Mouse (Mus musculus) C2C12 (cell line): ENCODE measurements around the gene Gm28043. TPM values are rescaled to one million over a fixed set of nuclear protein-coding genes. Genes with fewer than 3 reads are reported as not detected.

Experiments used
- H3K27me3 ChIP-seq: one replicate; pipeline ENCODE4 v1.6.1; 2011; ENCODE audit not compliant: control insufficient read depth, insufficient read depth, insufficient read length
- H3K36me3 ChIP-seq: one replicate; pipeline ENCODE4 v1.6.1; 2011; ENCODE audit not compliant: control insufficient read depth, insufficient read depth
- H3K4me3 ChIP-seq: one replicate; pipeline ENCODE4 v1.5.1; 2011; ENCODE audit warnings: mild to moderate bottlenecking, control low read depth; ENCODE audit not compliant: poor library complexity, insufficient read depth, severe bottlenecking
- H3K79me2 ChIP-seq: one replicate; pipeline ENCODE4 v1.6.1; 2011; ENCODE audit not compliant: control insufficient read depth, insufficient read depth
- H3K79me3 ChIP-seq: one replicate; pipeline ENCODE4 v1.6.1; 2011; ENCODE audit warnings: low read depth, control low read depth
- H3ac ChIP-seq: one replicate; pipeline ENCODE3; 2011; ENCODE audit warnings: low read depth; ENCODE audit not compliant: control insufficient read depth, insufficient read length
- CEBPB ChIP-seq: IDR thresholded peaks from one replicate; pipeline ENCODE4 v1.6.1; 2011; ENCODE audit warnings: low read depth, mild to moderate bottlenecking, control low read depth, moderate library complexity
- CTCF ChIP-seq: IDR thresholded peaks from one replicate; pipeline ENCODE4 v1.5.1; 2011; ENCODE audit not compliant: control insufficient read depth, insufficient read depth, insufficient read length
- FOSL1 ChIP-seq: IDR thresholded peaks from one replicate; pipeline ENCODE4 v1.8.0; 2011; ENCODE audit warnings: mild to moderate bottlenecking, low read length; ENCODE audit not compliant: poor library complexity, insufficient read depth, severe bottlenecking
- MAX ChIP-seq: IDR thresholded peaks from one replicate; pipeline ENCODE4 v1.6.1; 2011; ENCODE audit warnings: mild to moderate bottlenecking, control low read depth
- MYOD1 ChIP-seq: IDR thresholded peaks from one replicate; pipeline ENCODE4 v1.6.1; 2011; ENCODE audit warnings: low read depth; ENCODE audit not compliant: control insufficient read depth, insufficient read length
- MYOG ChIP-seq: IDR thresholded peaks from one replicate; pipeline ENCODE4 v1.6.1; 2011; ENCODE audit not compliant: control insufficient read depth, insufficient read length; ENCODE audit errors: extremely low read depth
- USF1 ChIP-seq: IDR thresholded peaks from one replicate; pipeline ENCODE4 v1.6.1; 2011; ENCODE audit warnings: low read depth, mild to moderate bottlenecking, control low read depth, moderate library complexity
- polyA plus RNA-seq: library from polyadenylated mRNA; unstranded; fragments of >200 nt; fragmentation: generic; extraction: Trizol; gene quantifications from one replicate; pipeline ENCODE4 v1.2.1, GENCODE M21; 2012; ENCODE audit warnings: missing spikeins

The Gm28043 gene
- polyA plus RNA-seq, 1 experiment: 0.54 TPM

DNA sequence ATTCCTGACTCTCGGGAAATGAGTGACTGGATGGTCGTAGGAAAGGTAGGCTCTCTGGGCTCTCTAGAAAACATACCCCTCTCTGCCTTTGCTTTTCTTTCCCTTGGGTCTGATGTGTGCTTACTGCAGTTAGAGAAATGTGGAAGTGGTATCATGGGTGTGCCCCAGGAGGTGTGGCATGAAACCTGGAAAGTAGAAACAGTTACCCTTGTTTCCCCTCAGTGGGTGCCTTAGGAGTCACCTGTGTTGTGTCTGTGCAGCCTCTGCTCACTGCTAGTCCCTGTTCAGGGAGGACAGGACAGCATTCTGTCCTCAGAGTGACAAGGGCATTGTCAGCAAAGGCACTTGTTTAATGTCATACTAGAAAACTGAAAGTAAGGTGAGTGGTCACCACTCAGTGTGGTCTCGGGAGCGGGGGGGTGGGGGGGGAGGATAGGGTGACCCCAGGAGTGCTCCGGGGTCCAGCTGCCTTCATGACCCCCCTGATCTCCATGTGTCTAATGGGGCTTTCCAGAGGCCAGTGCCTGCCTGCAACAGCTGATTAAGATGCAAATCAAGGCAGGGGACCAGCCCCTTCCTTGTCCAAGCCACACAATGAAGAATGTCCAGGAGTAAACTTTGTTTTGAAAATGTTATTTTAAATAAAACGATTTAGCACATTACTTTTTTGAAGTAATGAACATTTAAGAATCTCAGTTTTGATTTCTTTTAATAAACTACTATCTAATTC is 64.5 kb downstream of the Gm28043 start:
- H3K27me3 ChIP-seq: no peaks in the 10 kb centered on the region
- peaks cover 85% of the 10 kb centered on the region for H3K36me3 ChIP-seq
- H3ac ChIP-seq: no peak overlapping the region
- no peaks in the 10 kb centered on the region for H3K79me3 ChIP-seq
- H3K4me3 ChIP-seq: no peak overlapping the region
- TF ChIP-seq MAX (no peak), CEBPB (no peak), MYOD1 (no peak), FOSL1 (no peak), CTCF (no peak), MYOG (no peak), USF1 (no peak)
- no peaks in the 10 kb centered on the region for H3K79me2 ChIP-seq

DNA sequence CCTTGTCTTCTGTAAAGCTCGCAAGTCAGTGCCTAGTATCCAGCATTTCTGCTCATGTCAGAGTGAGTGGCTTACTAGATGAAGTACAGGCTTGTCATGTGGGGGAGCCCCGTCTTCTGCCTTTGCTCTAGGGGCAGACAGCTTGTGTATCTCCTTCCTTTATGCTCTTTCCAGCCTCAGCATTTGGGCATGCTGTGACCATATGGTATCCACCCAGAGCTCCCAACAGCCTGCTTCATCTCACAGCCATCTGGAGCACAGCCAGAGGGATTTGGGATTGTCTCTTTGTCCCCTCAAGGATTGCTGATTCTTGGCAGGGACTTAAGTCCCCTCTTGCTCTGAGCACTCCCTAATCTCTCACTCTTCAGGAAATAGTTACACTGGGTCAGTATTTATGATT is 65.5 kb downstream of the Gm28043 start:
- no peak overlapping the region for H3ac ChIP-seq
- H3K27me3 ChIP-seq: no peaks in the 10 kb centered on the region
- H3K79me3 ChIP-seq: no peaks in the 10 kb centered on the region
- TF ChIP-seq CEBPB: no peak
- TF ChIP-seq MYOD1: no peak
- TF ChIP-seq MYOG: no peak
- no peak for TF ChIP-seq FOSL1
- TF ChIP-seq MAX: no peak
- no peak for TF ChIP-seq CTCF
- no peak for TF ChIP-seq USF1
- H3K36me3 ChIP-seq: peaks cover 77% of the 10 kb centered on the region
- no peaks in the 10 kb centered on the region for H3K79me2 ChIP-seq
- no peak overlapping the region for H3K4me3 ChIP-seq

DNA sequence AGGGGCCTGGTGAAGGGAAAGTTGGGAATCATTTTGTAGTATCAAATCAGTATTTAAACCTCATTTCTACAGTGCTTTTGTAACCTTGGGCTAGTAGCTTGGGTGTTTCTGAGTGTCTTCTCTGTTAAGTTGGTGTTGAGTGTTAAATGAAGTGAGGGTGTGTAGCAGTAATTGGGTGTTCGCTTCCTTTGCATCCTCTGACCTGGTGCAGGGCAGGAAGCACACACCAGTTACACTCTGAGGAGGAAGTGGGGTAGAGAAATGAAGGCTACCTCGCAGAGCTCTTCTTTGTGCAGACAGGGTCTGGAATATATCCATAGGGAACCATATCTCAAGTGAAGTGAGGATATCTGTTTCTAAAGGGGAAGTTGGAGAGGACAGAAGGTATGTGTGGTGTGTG is 66.2 kb downstream of the Gm28043 start:
- no peaks in the 10 kb centered on the region for H3K27me3 ChIP-seq
- no peaks in the 10 kb centered on the region for H3K79me3 ChIP-seq
- TF ChIP-seq MAX (no peak), CTCF (no peak), CEBPB (no peak), MYOG (no peak), FOSL1 (no peak), MYOD1 (no peak), USF1 (no peak)
- H3K79me2 ChIP-seq: no peaks in the 10 kb centered on the region
- H3K4me3 ChIP-seq: no peak overlapping the region
- H3ac ChIP-seq: no peak overlapping the region
- H3K36me3 ChIP-seq: peaks cover 79% of the 10 kb centered on the region

DNA sequence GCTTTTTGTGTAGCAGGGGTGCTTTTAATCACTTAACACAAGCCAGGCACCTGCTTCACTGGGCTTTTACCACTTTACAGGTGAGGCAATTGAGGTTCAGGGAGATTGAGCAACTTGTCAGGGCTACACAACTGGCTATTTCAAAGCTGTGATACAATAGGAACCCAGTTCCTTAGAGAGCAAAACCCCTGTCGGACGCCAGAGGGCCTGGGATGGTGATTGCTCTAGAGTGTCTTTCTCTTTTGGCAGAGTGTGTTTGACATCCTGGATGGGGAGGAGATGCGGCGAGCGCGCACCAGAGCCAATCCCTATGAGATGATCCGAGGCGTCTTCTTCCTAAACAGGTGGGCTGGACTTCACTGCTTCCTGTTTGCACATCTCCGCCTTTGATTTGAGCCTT is 67.0 kb downstream of the Gm28043 start:
- no peak for TF ChIP-seq MYOD1
- TF ChIP-seq MYOG: no peak
- no peak for TF ChIP-seq FOSL1
- no peak for TF ChIP-seq CTCF
- TF ChIP-seq CEBPB: no peak
- TF ChIP-seq USF1: no peak
- TF ChIP-seq MAX: no peak
- no peak overlapping the region for H3K4me3 ChIP-seq
- H3ac ChIP-seq: no peak overlapping the region
- H3K36me3 ChIP-seq: peaks cover 75% of the 10 kb centered on the region
- H3K79me2 ChIP-seq: no peaks in the 10 kb centered on the region
- H3K79me3 ChIP-seq: no peaks in the 10 kb centered on the region
- no peaks in the 10 kb centered on the region for H3K27me3 ChIP-seq

DNA sequence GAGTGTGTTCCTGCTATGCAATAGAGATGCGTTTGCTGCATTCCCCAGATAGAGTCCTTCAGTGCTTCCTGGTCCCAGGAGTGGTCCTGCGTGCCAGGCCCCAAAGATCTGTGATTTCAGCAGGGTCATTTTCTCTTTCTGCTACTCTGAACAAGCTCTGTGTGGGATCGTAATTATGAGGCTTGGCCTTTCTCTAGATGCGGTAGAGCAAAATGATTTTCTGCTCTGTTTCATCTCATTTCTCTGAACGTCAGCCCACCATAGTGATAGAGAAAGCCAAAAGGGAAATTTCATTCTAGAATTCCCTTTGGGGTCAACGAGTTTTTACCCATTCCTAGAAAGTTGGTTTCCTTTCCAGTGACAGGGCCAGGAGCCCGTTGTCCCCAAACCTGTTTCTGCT is 67.6 kb downstream of the Gm28043 start:
- Histone ChIP-seq H3K27me3 (no peaks in the 10 kb centered on the region), H3K36me3 (peaks cover 71% of the 10 kb centered on the region), H3K4me3 (no peak overlapping the region), H3K79me2 (no peaks in the 10 kb centered on the region), H3ac (no peak overlapping the region), H3K79me3 (no peaks in the 10 kb centered on the region)
- TF ChIP-seq USF1: no peak
- no peak for TF ChIP-seq MYOG
- TF ChIP-seq MYOD1: no peak
- TF ChIP-seq MAX: no peak
- TF ChIP-seq CTCF: no peak
- TF ChIP-seq FOSL1: no peak
- TF ChIP-seq CEBPB: no peak

DNA sequence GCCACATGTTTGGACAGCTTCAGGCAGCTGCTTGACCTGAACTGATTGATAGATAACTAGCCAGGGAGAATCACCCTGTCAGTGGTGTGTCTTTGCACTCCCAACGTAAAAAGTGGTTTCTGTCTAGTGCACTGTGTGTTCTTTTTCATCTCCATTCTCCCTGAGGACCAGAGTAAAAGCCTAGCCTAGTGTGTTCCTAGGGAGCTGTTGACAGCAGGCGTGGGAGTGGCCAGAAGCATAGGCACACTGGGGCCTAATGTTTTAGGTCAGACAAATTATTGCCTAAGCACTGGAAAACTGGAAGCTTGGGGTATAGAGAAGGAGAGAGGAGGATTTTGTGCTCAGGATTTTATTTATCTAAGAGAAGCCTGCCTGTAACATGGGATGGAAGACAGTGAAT is 68.5 kb downstream of the Gm28043 start:
- Histone ChIP-seq H3K27me3 (no peaks in the 10 kb centered on the region), H3K4me3 (no peak overlapping the region), H3K79me3 (no peaks in the 10 kb centered on the region), H3K79me2 (no peaks in the 10 kb centered on the region), H3ac (no peak overlapping the region), H3K36me3 (peaks cover 72% of the 10 kb centered on the region)
- no peak for TF ChIP-seq FOSL1
- no peak for TF ChIP-seq CTCF
- TF ChIP-seq MYOG: no peak
- TF ChIP-seq USF1: no peak
- no peak for TF ChIP-seq MAX
- no peak for TF ChIP-seq CEBPB
